Mouse (Mus musculus): ENCODE data around the gene Doc2b.

Doc2b gene

DNA sequence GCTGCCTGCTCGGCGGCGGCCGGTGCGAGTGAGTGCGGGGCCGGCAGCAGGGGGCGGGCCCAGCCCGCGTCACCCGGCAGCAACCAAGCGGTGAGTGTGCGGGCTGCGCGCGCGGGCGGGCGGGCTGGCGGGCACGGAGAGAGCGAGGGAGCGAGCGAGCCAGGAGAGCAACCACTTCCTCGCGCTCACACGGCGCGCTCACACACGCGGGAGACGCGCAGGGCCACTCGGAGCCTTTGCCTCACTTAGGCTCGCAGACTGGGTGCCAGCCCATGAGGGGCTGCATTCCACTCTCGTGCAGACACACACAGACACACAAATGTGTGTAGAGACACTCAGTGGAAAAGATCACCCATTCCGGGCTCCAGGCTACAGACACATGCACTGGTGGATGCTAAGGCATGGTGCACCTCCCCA, at the start of gene Doc2b:
TSS of gene Doc2b (minus strand) at position 21 of the 417 bp plus-strand sequence.
- in situ Hi-C loops (cut with MboI, MseI): no loop called here

DNA sequence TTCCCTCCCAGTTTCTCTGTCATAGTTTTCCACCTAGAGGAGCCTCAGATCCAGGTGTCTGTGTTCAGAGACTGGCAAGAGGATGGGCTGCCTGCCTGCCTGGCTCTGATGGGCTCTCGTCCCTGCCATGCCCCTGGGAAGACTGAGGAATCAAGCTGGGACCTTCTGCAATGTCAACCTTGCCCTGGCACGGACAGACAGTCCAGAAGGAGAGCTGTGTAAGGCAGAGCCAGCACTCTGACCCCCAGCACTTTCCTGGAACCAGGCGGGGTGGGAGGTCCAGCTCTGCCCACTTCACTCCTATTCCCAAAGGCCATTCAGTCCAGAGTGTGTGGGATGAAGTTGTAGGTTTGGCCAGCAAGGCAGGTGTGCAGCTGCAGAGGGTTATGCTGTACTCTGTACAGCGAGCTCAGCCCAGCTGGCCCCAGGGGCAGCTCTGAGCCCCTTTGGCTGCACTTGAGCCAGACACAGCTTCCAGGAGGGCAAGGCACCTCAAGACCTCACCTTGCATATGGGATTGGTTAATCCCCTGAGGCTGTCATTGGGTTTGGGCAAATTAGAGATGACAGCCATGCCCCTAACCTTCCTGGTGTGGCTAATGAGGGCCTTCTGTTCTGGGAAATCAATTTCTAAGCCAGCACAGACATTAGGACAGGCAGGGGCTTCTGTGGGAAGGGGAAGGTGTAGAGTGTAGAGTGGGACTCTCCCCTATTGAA, 47.2 kb upstream of the Doc2b start:
- in situ Hi-C loops (cut with MboI, MseI): no loop called here

DNA sequence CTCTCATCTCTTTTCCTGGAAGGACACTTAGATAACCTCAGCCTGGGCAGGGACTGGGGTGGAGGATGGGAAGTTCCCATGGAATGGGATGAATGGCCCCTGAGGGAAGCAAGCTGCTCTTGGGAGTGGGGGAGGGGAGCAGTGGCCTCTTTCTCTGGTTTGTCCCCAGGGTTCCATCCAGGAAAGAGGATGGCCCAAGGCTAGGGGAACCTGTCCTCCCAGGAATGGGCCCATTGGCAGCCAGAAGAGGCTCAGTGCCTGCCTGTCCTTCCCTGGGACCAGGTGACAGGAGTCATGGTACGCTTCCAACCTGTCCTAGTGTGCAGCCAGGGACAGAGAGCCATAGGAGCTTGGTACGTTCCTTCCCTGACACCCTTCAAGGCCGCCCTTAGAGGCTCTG, 45.7 kb upstream of the Doc2b start:
- in situ Hi-C loops (cut with MboI, MseI): no loop called here

DNA sequence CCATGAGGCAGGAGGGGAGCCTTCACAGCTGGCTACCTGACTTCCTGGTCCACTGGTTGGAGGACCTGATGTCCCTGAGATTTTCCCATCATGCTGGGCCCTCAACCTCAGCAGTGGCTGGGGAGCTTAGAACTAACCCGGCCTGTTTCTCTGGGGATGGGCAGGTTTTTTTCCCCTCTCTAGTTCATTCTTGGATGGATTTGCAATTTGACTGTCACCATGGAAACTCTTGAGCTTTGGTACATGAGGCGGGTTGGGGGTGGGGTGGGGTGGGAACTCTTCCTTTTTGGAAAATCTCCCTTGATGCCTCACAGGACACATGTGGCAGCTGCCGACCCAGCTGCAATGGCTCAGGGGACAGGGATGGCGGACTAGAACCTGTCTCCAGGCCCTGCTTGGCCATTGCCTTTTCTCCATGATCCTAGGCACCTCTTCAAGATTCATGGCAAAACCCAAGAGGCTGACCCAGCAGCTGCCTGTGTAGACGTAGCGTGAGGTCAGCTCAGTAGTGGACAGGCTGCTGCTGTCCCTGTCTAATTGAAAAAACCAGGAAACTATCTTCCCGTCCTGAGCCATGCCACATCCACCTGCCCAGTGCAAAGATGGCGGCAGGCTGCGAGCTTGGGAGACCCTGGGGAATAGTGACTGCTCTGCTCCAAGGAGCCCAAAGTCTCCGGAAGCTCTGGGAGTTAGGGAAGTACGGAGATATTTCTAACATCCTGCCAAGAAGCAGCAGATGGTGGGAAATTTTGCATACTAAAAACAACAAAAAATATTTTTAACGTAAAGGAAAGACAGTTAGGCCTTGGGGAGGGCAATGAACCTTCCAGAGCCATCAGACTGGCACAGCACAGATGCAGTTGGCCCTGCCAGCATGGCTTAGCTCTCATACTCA, 43.9 kb upstream of the Doc2b start:
- in situ Hi-C loops (cut with MboI, MseI): no loop called here

DNA sequence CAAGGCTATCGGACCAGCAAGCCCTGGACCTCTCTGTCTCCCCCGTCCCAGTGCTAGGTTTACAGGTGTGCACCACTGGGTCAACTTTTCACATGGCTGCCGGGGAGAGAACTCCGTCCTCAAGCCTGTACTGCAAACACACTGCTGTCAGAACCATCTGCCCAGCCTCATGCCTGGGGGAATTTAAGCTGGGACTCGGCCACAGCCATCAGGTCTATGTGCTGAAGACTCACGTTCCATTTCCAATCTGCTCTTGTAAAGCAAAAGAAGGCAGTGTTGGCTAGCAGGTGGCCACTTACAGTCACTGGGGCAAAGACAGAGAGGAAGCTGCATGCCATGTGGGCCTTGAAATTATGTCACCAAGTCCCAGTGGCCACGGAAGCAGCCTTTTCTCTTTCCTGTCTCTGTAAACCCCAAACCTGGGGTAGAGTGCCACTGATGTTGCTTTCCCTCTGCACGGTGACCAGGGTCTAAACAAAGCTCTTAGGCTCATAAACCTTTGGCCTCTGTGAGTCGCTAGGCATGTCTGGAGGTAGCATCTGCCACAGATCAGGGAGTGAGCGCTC, 43.1 kb upstream of the Doc2b start:
- in situ Hi-C loops (cut with MboI, MseI): no loop called here

DNA sequence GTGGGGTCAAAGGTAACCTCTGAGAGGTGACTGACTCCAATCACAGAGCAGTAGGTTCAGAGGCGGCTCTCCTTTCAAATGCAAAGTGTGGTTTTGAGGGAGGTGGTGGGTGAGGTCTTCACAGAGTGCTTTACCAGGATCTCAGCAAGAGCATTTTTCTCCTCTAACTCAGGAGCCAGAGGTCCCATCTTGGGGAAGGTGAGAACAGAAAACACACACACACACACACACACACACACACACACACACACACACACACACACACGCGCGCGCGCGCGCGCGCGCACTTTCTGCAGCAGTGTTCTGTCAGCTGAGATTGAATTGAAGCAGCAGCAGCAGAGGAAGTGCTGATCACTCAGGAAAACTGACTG, 40.4 kb upstream of the Doc2b start:
- in situ Hi-C loops (cut with MboI, MseI): no loop called here

DNA sequence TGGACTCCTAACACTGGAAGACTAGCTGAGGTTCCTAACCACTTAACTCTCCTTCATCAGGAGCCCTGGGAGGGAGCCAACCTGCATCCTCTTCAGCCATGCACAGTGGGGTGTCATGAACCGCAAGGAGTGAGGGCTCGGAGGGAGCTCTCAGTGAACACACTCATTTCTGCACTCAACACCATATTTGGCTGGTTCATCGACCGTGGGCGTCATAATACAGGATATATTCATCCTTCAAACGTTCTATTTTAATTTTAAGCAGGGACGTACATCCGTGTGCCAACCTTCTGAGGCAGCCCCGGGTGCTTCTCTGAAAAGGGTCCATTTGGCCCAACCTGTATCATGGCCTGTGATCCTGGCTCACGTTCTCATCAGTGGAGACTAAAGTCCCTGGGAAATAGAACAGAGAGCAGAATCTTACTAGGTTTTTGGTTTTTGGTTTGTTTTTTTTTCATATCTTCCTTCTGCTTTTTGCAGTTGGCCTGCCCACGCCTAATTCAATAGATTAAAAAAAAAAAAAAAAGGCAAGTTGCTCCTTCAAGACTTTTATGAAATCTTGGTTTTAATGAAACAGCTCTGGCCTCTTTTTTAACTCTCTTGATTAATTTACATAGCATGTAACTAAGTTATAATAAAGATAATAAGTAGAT, 39.9 kb upstream of the Doc2b start:
- in situ Hi-C loops (cut with MboI, MseI): no loop called here

DNA sequence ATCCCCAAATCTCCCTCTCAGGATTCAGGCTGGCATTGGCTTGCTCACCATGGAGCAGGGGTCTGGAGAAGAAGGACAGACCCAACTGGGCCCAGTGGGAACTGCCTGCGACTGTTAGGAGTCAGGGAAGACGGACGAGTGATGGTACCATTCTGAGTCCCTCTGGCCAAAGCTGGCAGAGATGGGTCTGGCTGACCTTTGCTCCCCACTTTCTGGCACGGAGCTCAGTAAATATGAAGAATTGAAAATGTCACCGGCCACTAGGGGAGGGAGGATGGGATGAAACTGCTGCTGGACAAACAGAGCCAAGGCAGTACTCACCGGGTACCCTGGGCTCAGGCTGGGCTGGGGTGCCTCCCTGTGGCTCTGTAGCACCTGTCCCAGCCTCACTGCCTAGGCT, 37.2 kb upstream of the Doc2b start:
- in situ Hi-C loops (cut with MboI, MseI): no loop called here

DNA sequence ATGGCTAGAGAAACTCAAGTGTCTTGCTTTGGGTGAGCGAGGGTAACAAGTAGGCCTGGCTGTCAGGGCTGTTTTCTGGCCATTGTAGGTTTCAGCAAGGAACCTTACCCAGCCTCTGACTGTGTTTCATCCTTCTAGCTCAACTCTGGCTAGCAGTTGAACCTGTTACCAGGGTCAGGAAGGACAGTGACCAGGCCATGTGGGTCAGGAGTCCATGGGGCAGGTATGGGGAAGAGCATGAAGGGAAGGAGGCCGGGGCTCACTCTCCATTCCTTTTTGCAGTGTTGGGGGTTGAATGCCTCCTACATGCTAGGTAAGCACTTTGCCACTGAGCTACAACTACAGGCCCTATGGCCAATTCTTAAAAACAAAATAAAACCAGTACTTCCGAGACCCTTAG, 34.5 kb upstream of the Doc2b start:
- in situ Hi-C loops (cut with MboI, MseI): no loop called here

DNA sequence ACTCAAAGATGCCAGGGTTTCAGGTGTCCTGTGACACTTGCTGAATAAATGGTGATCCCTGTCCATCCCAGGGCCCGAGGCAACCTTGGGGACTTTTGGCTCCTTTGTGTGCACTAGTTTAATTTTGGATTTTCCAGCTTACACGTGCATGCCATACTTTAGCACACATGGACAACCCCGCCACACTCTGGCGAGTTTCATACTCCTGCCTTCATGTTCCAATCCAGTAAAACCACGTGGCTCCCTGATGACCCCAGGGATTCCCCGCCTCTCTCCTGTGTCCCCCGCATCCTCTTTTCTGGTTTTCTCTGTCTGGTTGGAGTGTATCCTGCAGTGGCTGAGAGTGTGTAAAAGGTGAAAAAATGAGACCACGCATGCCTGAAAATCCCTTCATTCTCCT, 31.6 kb upstream of the Doc2b start:
- in situ Hi-C loops (cut with MboI, MseI): no loop called here

DNA sequence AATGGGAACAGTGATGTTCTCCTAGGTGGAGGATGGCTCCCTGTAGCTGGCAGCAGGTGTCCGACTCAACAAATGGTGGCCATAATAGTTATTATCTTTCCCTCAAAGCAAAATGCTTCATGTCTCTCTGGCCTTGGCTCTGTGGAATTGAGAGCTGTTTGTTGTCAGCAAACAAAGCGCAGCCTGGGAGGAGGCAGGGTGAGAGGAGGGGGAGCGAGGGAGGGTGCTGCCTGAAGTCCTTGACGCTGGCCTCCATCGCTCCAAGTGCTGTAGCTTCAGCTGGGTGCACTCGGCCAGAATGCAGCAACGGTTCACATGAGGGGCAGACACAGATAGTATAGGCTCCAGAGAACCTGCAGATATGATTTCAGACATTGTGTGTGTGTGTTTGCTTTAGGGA, 27.7 kb upstream of the Doc2b start:
- in situ Hi-C loops (cut with MboI, MseI): loop anchor here in 1 of 2 experiments (5.0 kb wide), 1 partner anchor 1489 kb away; no protein-coding TSS in a partner anchor

DNA sequence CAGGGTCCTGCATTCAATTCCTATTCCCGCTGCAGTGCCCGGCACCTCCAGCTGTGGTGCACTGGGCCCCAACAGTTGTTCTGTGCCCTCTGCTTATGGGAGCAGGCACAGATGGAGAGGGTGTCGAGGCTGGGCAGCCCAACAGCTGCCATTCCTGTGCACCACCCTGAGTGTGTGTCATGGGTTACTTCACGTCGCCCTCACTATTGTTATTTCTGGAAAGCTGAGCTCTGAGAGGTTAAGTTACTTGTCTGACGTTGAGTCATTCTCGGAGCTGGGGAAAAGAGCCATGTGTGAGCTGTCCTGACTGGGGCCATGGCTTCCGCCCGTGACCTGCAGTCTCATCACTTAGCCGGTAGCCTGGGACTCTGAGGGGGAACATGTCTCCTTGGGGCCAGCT, 17.2 kb upstream of the Doc2b start:
- in situ Hi-C loops (cut with MboI, MseI): no loop called here

DNA sequence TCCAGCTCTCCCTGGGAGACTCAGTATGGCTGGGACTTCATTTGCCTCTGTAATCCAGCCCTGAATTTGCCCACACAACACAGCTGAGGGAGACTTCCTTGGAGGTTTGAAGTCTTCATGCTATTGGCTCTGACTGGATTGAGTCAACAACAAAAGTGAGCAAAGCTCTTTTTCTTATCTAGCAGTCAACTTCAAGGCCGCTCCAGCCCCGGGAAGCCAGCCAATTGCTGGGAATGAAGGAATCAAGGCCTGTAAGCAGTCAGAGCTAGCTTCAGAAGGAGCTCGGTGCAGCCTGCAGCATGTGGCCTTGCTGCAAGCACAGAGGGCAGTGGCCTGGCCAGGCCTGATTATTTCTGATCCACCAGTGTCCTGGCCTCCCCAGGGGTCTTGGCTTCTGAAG, 16.1 kb upstream of the Doc2b start:
- in situ Hi-C loops (cut with MboI, MseI): no loop called here

DNA sequence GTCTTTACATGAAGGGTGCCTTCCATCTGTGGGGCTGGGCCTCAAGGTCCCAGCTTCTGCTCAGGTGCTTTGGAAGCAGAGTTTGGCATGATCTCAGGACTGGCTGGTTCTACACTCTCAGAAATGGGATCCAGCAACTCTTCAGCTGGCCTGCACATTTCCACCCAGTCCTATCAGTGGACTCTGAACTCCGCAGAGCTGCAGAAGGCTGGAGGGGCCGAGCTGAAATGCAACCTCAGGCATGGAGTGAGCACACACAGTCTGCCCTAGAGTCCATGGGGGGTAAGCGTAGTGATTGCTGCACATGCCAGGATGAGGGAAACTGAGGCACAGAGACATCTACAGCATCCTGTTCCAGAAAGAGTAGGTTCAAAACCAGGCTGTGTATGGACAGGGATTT, 14.7 kb upstream of the Doc2b start:
- in situ Hi-C loops (cut with MboI, MseI): no loop called here

DNA sequence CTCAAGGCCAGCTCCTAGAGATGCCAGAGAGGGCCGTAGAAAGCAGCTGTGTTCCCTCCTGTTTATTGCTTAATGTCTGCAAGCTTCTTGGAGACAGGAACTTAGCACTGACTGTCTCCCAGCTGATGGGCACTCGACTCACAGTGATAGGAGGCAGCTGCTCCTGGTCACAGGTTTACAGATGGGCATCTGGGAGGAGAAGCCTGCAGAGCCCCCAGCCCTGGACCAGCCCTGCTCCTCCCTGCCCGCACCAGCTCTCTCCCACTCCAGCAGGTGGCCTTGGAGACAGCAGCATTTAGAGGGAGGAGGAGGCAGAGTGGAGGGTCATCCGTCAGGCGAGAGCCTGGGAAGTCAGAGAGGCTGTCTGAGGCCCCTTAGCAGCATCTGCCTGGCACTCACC, 11.6 kb upstream of the Doc2b start:
- in situ Hi-C loops (cut with MboI, MseI): no loop called here

DNA sequence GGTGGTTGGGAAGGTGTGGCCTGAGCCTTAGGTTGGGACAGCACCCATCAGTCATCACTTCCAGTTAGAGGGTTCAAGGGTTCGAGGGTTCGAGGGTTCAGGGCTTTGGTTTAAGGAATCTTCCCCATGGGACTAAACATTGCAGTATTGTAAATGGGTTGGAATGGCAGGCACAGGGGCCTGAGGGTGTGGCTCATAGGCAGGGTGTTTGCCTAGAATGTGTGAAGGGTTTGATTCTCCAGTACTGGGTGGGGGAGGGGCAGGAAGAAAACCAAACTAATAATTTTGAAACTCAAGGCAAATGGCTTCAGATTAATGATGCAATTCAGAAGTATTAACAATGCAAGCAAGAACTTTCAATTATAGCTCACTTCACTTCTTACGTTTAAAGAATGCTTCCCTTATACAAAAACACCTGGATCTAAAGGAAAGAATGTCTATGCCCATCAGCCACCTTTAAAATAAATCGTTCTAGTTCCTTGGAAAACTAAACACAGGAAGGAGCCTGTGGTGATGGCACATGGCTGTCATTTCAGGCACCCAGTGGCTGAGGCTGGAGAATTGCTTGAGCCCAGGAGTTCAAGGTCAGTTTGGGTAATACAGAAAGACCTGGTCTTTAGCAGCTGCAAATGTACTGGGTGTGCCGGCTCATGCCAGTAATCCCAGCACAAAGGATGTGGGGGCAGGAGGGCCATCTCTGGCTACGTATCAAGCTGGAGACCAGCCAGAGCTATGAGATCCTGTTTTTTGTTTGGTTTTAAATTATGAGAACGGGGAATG, 6.1 kb upstream of the Doc2b start:
- in situ Hi-C loops (cut with MboI, MseI): no loop called here

DNA sequence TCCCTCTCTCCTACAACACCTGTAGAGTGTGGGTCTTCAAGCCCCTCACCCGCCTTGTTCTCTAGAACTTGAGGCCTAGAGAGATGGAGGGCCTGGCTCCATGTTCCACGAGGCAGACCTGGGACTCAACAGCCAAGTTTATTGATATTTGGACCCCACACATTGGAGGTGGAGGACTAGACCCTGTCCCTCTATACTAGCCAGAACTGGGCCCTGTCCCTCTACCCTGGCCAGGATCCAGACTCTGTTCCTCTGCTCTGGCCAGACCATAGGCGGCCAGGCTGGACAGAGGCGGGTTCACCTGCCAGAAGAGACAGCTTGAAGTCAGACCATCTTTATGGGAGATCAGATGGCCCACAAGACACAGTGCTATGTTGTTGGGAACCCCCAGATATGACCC, 5.5 kb upstream of the Doc2b start:
- in situ Hi-C loops (cut with MboI, MseI): no loop called here

DNA sequence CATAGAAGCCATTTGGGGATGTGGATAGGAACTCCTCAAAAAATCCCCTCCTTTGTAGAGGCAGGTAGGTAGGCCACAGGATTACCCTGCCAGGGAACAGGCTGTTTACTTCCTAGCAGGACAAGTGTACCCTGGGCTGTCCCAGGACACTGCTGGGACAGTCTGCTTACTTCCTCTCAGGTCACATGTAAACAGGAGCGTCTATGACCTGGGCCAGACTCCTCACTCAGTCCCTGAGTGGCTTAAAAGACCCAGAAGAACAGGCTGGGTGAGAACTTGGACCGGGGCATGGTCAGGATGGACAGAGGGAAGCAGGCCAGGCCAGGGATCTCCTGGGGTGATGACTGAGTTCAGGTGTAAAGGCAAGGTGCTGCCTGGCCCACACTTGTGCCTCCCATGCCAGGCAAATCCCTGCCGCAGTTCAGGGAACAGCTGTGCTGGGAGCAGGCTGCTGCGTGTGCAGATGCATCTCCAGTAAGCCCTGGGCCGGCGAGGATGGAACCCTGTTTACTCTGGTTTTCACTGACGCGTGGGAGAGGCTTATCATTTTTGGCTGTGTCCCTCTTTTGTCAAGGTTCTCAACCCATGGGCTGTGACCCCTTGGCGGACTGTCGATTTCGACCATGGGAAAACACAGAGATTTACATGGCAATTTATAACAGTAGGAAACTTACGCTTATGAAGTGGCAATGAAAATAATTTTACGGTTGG, 842 bp upstream of the Doc2b start:
- in situ Hi-C loops (cut with MboI, MseI): no loop called here

DNA sequence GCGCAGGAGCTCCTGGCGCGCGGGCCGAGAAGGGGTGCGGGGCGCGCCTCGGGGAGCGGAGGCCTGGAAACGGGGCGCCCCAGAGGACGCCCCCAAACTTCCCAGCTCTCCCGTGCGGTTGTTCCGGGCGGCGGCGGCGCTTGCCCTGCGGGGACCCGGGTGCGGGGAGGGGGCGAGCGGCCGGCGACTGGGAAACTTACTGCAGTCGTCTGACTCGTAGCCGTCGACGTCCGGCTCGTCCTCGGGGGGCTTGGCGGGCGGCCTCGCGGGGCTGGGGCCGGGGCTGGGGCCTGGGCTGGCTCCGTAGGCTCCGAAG, 570 bp downstream of the Doc2b start:
- in situ Hi-C loops (cut with MboI, MseI): no loop called here

DNA sequence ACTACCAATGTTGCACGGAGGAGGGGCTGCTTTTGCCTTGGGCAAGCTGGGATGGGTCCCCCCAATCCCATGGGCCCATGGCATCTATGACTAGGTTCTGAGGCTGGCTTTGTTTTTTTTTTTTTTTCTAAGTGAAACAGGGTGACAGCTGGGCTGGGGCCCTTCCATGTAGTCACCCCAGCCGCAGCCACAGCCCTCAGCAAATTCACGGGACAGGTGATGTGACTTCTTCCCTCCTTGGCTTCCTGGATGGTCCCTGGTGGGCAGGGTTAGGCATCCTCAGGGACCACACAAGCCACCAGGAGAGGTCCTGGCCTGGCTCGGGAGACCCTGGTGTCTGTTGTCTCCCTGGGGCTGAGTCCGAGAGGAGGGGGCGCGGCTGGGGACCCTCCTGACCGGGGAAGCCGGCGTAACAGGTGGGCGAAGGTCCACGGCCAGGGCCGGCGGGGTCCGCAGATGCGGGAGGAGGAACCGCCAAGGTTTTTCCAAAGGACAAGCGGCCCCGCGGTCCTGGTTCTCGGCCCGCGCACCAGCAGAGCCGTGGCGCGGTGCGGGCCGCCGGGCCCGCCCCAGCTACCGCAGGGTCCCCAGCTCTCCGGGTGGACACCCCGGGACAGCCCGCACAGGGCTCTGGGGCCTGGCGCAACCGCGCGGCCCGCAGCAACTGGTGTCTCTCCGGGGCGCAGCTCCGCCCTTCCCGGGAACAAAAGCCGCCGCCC, 1.1 kb downstream of the Doc2b start:
- in situ Hi-C loops (cut with MboI, MseI): no loop called here

All from T-helper 17 cell (primary cell).